Mouse (Mus musculus) embryonic facial prominence, embryonic 15.5 days (tissue): ENCODE measurements around the gene Apol7a. TPM values are rescaled to one million over a fixed set of nuclear protein-coding genes. Genes with fewer than 3 reads are reported as not detected.

Experiments
- ATAC-seq: fragments of 200-750 bp; cut with Nextera tagmentation; 2 replicates; pipeline ENCODE4 v1.8.0; 2017; ENCODE audit warnings: low read depth, moderate TSS enrichment; ENCODE audit not compliant: insufficient number of reproducible peaks, low FRiP score, low TSS enrichment
- H3K27ac ChIP-seq: fragments of 300-500 bp; sonication (generic); replicated peaks from 2 replicates; pipeline ENCODE4 v1.5.1; 2015; ENCODE audit warnings: mild to moderate bottlenecking, inconsistent platforms
- H3K27me3 ChIP-seq: fragments of 300-500 bp; sonication (generic); 2 replicates; pipeline ENCODE4 v1.6.1; 2015; ENCODE audit warnings: inconsistent platforms
- H3K36me3 ChIP-seq: fragments of 300-500 bp; sonication (generic); 2 replicates; pipeline ENCODE4 v1.6.1; 2015; ENCODE audit warnings: mild to moderate bottlenecking, inconsistent platforms
- H3K4me1 ChIP-seq: fragments of 300-500 bp; sonication (generic); 2 replicates; pipeline ENCODE4 v1.6.1; 2015; ENCODE audit warnings: inconsistent platforms
- H3K4me2 ChIP-seq: fragments of 300-500 bp; sonication (generic); replicated peaks from 2 replicates; pipeline ENCODE4 v1.6.1; 2015; ENCODE audit warnings: mild to moderate bottlenecking, inconsistent platforms
- H3K4me3 ChIP-seq: fragments of 300-500 bp; sonication (generic); replicated peaks from 2 replicates; pipeline ENCODE4 v1.5.1; 2015; ENCODE audit warnings: mild to moderate bottlenecking, inconsistent platforms
- H3K9ac ChIP-seq: fragments of 300-500 bp; sonication (generic); 2 replicates; pipeline ENCODE4 v1.6.1; 2015; ENCODE audit warnings: inconsistent platforms
- H3K9me3 ChIP-seq: fragments of 300-500 bp; sonication (generic); replicated peaks from 2 replicates; pipeline ENCODE4 v1.6.1; 2016; ENCODE audit warnings: inconsistent platforms
- WGBS: fragments of 180-500 bp; shearing (Covaris S2); methylation state at CpG from one replicate; pipeline ENCODE4 v1.1.7; 2015; 5-methylcytosine and 5-hydroxymethylcytosine counted together
- polyA plus RNA-seq: library from polyadenylated mRNA; unstranded; fragments of >200 nt; fragmentation: Nextera tagmentation; extraction: Ambion mirVana; gene quantifications from 2 replicates; pipeline ENCODE4 v1.2.1, GENCODE M21; 2015

Gene Apol7a
- polyA plus RNA-seq, 1 experiment from 2014 or later, result 0.33 TPM

DNA sequence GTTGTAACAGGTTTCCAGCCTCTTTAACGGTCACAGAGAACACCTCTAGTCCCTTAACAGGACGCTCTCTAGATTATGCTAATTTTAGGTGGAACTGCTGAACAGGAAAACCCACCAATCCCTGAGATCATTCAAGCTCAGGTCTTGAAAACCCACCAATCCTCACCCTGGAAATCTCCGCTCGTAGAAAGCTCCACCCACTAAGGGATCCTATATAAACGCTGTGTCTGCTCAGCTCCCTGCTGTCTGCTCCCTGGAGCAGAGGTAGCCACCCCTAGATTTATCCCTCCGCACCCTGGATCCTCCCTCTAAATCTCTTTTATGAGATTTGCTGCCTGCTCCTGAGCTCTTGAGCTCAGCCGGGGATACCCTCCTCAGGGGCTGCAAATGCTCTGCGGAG, 28.3 kb downstream of the Apol7a start:
- H3K27me3 ChIP-seq, result no peaks in the 10 kb centered on the region
- peaks cover 26% of the 10 kb centered on the region for H3K4me1 ChIP-seq
- no peak overlapping the region for H3K27ac ChIP-seq
- no peaks in the 10 kb centered on the region for H3K9me3 ChIP-seq
- 90% methylated on average over 8 of the region's 8 CpGs for WGBS
- no peaks in the 10 kb centered on the region for H3K36me3 ChIP-seq
- no peak overlapping the region for H3K4me3 ChIP-seq
- ATAC-seq, result no peak
- no peak overlapping the region for H3K9ac ChIP-seq
- no peak overlapping the region for H3K4me2 ChIP-seq

DNA sequence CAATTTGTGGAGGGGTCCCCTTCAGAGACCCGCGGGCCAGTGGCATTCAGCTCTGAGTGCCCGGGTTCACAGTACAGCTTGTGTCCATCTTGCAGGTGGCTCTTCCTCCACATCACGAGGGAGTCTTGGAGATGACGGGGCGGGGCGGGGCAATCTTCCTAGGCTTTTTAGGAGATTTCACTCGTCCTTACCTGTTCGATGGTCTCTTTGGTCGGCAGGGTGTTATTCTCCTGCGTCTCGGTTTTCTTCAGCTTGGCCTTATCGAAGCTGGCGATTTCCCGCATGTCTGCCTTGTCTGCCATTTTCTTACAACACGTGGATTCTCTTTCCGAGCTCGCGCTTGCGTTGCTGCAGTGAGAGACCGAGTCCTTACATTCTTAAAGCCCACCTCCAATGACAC, 28.9 kb downstream of the Apol7a start:
- 94% methylated on average over 21 of the region's 21 CpGs for WGBS
- Histone ChIP-seq H3K27ac (no peak overlapping the region), H3K27me3 (no peaks in the 10 kb centered on the region), H3K36me3 (no peaks in the 10 kb centered on the region), H3K4me1 (peaks cover 32% of the 10 kb centered on the region), H3K9me3 (no peaks in the 10 kb centered on the region), H3K4me2 (no peak overlapping the region), H3K9ac (no peak overlapping the region), H3K4me3 (no peak overlapping the region)
- no peak for ATAC-seq

DNA sequence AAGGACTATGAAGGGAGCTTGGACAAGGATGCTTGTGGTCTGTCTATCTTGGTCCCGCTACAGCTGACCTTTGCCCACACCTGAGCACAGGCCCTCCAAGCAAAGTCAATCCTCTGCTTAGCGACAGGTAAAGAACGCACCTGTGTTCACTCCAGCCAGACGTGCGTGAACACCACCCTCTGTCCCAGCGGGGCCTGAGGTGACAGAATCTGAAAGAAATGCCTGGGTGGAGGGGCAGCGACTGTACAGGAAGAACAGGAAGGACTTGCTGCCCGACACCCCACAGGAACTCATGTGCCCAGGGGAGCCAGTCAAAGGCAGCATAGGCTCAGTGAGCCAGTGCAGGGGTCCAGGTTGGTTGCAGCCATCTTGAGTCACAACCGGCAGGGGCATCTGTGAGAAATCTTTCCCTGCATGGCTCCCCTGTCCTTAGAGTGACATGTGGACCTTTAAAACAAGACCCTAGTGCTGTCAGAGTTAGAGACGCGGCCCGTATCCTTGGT, 30.0 kb downstream of the Apol7a start:
- no peaks in the 10 kb centered on the region for H3K27me3 ChIP-seq
- H3K27ac ChIP-seq, result peak overlapping the region; percentile 98; the same call in 1 of the 2 replicates
- 0 out of 2 replicates have a peak overlapping the region, but pooled peaks have one; percentile 5 for H3K9ac ChIP-seq
- no peak for ATAC-seq
- H3K4me1 ChIP-seq, result peaks cover 41% of the 10 kb centered on the region
- no peaks in the 10 kb centered on the region for H3K36me3 ChIP-seq
- peak overlapping the region; percentile 49 for H3K4me2 ChIP-seq
- H3K4me3 ChIP-seq, result peak overlapping the region; percentile 25; the same call in 1 of the 2 replicates
- 71% methylated on average over 12 of the region's 12 CpGs for WGBS
- H3K9me3 ChIP-seq, result no peaks in the 10 kb centered on the region

DNA sequence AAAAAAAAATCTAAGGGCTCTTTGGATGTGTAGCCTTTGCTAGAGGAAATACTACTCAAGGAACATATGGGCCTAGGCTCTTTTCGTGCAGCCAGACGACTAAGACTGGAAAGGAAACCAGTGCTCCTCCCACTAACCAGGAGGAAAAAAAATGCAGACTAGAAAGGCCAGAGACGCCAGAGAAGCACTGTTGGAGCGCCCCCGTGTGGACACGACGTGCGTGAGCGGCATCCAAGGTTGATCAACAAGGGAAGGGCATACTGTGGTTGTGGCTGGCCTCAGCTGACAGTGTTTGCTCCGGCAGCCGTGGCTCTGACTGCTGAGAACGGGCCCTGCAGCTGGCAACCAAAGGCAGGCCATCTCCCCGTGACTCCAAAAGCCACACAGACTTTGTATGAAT, 30.8 kb downstream of the Apol7a start:
- H3K9ac ChIP-seq, result no peak overlapping the region
- H3K4me2 ChIP-seq, result peak overlapping the region; percentile 49
- ATAC-seq, result peak; percentile 60
- no peaks in the 10 kb centered on the region for H3K27me3 ChIP-seq
- peak overlapping the region; percentile 98 for H3K27ac ChIP-seq
- H3K4me3 ChIP-seq, result peak overlapping the region; percentile 25; the same call in 1 of the 2 replicates
- under 1% methylated on average over 13 of the region's 13 CpGs for WGBS
- H3K9me3 ChIP-seq, result no peaks in the 10 kb centered on the region
- no peaks in the 10 kb centered on the region for H3K36me3 ChIP-seq
- peaks cover 48% of the 10 kb centered on the region for H3K4me1 ChIP-seq

DNA sequence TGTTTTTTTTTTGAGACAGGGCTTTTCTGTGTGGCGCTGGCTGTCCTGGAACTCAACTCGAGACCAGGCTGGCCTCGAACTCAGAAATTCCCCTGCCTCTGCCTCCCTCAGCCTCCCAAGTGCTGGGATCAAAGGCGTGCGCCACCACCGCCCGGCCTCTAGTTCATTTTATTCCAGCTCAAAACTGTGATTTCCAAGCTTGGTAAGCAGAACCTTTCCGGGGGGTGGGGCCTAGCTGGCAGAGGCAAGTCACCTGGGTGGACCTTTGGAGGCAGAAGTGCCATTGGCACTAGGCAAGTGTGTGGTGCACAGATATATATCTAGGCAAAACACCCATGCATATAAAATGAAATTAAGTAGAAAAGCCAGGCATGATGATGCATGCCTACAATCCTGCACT, 31.4 kb downstream of the Apol7a start:
- H3K4me1 ChIP-seq, result peaks cover 54% of the 10 kb centered on the region
- 39% methylated on average over 8 of the region's 8 CpGs for whole genome bisulfite sequencing

DNA sequence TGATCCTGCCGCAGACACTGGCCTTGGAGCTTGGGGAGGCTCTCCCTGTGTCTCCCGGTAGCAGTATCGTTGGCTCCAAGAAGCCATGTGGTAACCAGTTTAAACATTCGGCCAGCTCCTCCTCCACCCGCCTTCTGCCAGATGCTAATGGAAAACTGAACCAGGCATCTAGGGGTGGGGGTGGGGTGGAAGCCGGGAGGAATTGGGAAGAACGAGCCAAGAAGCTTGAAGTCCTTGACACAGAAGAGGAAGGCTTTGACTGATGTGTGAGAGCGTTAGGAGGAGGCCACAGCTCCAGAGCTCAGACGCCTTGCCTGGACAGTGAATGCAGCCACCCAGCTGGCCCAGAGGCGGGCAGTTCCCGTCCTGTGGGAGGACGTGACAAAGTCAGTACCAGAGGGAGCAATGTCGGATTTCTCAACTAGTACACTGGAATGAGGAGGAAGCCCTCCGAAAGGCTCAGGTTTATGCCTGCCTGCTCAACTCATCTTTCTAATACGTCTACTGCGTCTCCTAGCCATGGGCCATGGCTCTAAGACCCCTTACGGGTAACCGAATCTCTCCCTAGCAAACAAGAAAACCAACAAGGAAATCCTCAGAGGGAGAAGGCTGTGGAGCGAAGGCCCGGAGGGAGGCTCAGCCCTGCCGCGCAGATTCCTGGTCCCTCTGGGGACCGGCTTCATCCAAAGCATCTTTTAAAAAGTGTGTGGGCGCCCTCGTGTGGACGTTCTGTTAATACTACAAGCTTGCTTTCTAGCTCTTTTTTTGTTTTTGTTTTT, 32.0 kb downstream of the Apol7a start:
- Histone ChIP-seq H3K4me1 (peaks cover 59% of the 10 kb centered on the region), H3K4me2 (peak overlapping the region; percentile 53), H3K4me3 (peak overlapping the region; percentile 32), H3K27me3 (no peaks in the 10 kb centered on the region), H3K36me3 (no peaks in the 10 kb centered on the region), H3K9ac (peak overlapping the region; percentile 31; the same call in 1 of the 2 replicates), H3K27ac (peak overlapping the region; percentile 98), H3K9me3 (no peaks in the 10 kb centered on the region)
- ATAC-seq, result peak; percentile 70
- WGBS, result under 1% methylated on average over 26 of the region's 26 CpGs

More for the DNA sequence above, 31.4 kb downstream of the Apol7a start:
- no peak for ATAC-seq
- no peaks in the 10 kb centered on the region for H3K27me3 ChIP-seq
- H3K4me3 ChIP-seq, result peak overlapping the region; percentile 32
- peak overlapping the region; percentile 98 for H3K27ac ChIP-seq
- peak overlapping the region; percentile 53 for H3K4me2 ChIP-seq
- H3K36me3 ChIP-seq, result no peaks in the 10 kb centered on the region
- H3K9me3 ChIP-seq, result no peaks in the 10 kb centered on the region
- H3K9ac ChIP-seq, result no peak overlapping the region

DNA sequence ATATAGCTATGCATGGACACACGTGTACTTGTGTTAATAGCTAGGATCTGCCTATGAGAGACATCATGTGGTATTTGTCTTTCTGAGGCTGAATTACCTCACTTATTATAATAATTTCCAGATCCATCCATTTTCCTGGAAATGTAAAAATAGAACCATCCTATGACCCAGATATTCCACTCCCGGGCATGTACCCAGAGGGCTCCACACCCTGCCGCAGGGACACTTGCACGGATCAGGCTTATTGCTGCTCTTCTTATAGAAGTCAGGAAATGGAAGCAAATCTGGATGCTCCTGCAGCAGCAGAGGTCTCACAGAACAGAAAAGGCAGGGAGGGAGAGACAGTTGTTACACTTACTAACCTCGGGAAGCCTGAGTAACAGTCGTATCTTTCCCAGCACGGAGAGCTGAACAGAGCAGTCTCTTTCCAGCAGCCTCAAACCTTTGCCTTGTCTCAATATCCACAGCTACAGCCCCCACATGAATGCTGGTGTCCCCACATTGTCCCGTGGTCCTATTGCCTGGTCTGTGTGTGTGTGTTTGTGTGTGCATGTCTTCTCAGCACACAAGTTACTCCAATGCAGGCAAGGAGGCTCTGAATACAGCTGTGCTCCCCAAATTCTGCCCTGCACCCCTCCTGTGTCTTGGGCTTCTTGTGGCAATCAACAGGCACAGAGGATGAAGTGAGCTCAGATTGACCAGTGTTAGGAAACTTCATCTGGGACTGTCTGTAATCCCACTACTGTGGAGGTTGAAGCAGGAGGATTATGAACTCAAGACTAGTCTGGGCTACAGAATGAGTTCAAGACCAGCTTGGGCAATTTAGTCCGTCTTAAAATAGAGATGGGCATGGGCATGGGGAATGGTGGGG, 33.0 kb downstream of the Apol7a start:
- H3K4me2 ChIP-seq, result peak overlapping the region; percentile 53
- WGBS, result 26% methylated on average over 9 of the region's 9 CpGs
- H3K27me3 ChIP-seq, result no peaks in the 10 kb centered on the region
- H3K4me1 ChIP-seq, result peaks cover 64% of the 10 kb centered on the region
- H3K9me3 ChIP-seq, result no peaks in the 10 kb centered on the region
- no peaks in the 10 kb centered on the region for H3K36me3 ChIP-seq
- H3K9ac ChIP-seq, result peak overlapping the region; percentile 12; the same call in 1 of the 2 replicates
- peak overlapping the region; percentile 32; the same call in 1 of the 2 replicates for H3K4me3 ChIP-seq
- no peak; the same call in 1 of the 2 replicates for ATAC-seq
- H3K27ac ChIP-seq, result peak overlapping the region; percentile 98

DNA sequence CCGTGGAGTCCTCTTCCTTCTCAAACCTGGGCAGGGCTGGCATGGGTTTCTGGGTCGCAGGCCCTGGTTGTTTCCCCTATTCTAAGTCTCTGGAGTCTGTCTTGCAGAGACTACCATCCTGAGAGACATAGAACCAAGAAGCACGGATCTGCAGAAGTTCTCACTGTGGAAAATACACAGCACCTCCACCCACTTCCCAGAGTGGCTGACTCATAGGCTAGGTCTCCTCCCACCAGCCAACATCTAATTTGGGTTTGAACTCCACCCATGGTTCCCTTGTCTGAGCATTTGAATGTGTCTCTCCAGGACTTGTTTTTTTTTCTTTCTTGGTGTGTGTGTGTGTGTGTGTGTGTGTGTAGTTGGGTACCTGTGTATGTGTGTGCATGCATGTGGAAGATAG, 34.9 kb downstream of the Apol7a start:
- Histone ChIP-seq H3K36me3 (no peaks in the 10 kb centered on the region), H3K4me3 (no peak overlapping the region), H3K4me2 (peak overlapping the region; percentile 21; the same call in 1 of the 2 replicates), H3K4me1 (peaks cover 69% of the 10 kb centered on the region), H3K27ac (peak overlapping the region; percentile 98), H3K27me3 (no peaks in the 10 kb centered on the region), H3K9me3 (no peaks in the 10 kb centered on the region), H3K9ac (no peak overlapping the region)
- no peak; the same call in 1 of the 2 replicates for ATAC-seq
- 40% methylated on average over 3 of the region's 3 CpGs for WGBS

DNA sequence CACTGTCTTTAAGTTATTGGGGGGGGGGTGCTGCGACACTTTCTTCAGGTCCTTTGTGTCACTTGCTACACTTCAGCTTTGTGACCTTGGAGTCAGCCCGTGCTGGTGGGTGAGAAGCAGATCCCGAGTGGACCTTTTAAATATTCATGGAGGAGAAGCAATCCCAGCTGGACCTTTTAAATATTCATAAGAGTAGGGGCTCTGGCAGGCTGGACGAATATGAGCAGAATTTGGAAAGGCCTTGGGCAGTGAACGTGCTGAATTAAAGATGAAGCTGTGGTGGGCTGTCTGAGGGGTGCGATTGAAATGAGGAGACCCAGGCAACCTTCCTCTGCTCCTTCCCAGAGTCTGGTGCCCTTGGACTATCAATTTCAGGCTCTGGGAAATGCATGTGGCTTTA, 35.3 kb downstream of the Apol7a start:
- H3K4me1 ChIP-seq, result peaks cover 68% of the 10 kb centered on the region
- H3K9ac ChIP-seq, result no peak overlapping the region
- no peak for ATAC-seq
- no peaks in the 10 kb centered on the region for H3K36me3 ChIP-seq
- no peaks in the 10 kb centered on the region for H3K9me3 ChIP-seq
- no peaks in the 10 kb centered on the region for H3K27me3 ChIP-seq
- no peak overlapping the region for H3K4me3 ChIP-seq
- H3K27ac ChIP-seq, result peak overlapping the region; percentile 98
- WGBS, result 34% methylated on average over 6 of the region's 6 CpGs
- peak overlapping the region; percentile 21; the same call in 1 of the 2 replicates for H3K4me2 ChIP-seq

DNA sequence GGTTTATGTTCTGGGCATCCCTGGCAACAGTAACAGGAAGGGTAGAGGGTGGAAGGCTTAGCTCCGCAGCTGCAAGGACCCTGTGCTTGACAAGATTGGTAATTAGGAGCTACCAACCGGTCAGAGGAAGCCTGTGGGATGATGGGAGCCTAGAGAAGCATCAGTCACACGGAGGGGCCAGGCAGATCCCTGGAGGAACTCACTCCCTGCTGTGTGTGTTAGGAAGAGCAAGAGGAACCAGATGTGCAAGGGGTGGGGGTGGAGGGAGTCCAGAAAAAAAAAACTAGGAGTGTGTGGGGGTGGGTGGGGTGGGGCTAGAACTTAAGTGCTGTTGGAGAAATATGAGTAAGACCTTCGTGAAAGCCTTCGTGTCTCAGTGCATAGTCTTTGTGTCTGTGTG, 36.0 kb downstream of the Apol7a start:
- Histone ChIP-seq H3K9ac (no peak overlapping the region), H3K4me2 (no peak overlapping the region; the same call in 1 of the 2 replicates), H3K27me3 (no peaks in the 10 kb centered on the region), H3K4me1 (peaks cover 68% of the 10 kb centered on the region), H3K4me3 (no peak overlapping the region), H3K9me3 (no peaks in the 10 kb centered on the region), H3K27ac (peak overlapping the region; percentile 98), H3K36me3 (no peaks in the 10 kb centered on the region)
- no peak for ATAC-seq
- WGBS, result 13% methylated on average over 5 of the region's 5 CpGs

DNA sequence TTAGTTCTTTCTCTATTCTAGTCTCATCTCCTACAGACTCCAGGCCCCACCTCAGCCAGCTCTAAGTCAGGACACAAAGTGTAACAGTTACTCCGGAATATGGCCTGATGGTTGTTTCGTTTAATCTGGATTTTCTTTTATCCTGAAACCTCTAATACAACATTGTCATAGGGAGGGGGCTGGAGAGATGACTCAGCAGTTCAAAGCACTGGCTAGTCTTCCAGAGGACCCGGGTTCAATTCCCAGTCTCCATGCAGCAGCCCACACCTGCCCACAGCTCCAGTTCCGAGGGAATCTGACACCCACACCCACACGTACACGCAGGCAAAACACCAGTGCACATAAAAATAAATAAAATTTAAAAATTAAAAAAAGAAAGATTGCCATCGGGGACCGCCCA, 39.0 kb downstream of the Apol7a start:
- ATAC-seq, result no peak
- Histone ChIP-seq H3K36me3 (no peaks in the 10 kb centered on the region), H3K4me2 (no peak overlapping the region), H3K27me3 (no peaks in the 10 kb centered on the region), H3K9me3 (no peaks in the 10 kb centered on the region), H3K4me3 (no peak overlapping the region), H3K9ac (no peak overlapping the region), H3K27ac (peak overlapping the region; percentile 92; the same call in 1 of the 2 replicates), H3K4me1 (peaks cover 69% of the 10 kb centered on the region)
- 85% methylated on average over 8 of the region's 8 CpGs for WGBS
